Mouse (Mus musculus): ENCODE results near the gene Dnm3.
A peak's percentile ranks its signal among the peaks of the same experiment; 100 is the strongest.

Dnm3 gene

DNA sequence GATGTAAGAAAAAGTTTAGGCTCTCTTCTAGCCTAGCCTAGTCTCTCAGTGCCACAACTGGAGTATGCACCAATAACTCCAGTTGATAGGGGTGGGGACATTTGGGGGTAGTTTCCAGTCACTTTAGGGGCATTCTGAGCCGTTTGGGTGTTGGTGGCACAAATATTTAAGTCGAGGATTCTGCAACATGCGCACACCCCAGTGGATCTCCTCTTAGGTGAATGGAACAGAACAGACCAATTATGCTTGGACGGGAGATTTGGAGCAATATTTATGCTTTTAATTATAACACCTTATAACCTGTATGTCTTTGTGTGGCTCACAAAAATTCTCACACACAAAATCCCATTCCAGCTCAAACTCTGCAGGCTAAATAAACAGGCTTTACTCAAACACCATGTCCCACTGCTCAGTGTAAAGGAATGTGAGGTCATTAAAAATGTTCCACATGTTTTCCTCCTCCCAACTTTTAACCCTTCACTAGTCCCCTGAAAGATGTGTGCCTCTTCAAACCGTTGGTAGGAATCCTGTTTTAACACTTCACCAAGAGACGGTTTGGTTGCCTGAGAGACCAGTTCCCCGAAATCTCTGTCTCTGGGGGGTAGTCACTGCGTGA lies 462.5 kb downstream of the Dnm3 start:
- DNase-seq, result no peak

DNA sequence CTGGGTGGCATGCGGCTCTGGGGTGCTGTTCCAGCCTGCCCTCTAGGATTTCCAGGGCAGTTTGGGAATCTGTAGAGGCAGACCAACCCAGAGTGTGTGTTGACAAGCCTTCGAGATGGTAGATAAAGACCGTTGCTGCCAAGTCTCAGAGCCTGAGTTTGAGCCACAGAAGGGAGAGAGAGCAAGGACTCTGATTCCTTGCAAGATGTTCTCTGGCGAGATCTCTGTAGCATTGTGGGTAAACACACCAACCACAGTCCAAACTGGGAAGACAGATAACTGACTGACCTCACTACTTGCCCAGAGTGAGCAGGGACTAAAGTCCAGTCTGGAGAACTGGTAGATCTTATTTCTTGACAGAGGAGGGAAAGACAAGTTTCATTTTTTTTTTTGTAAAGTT lies 464.3 kb downstream of the Dnm3 start:
- no peak for DNase-seq

DNA sequence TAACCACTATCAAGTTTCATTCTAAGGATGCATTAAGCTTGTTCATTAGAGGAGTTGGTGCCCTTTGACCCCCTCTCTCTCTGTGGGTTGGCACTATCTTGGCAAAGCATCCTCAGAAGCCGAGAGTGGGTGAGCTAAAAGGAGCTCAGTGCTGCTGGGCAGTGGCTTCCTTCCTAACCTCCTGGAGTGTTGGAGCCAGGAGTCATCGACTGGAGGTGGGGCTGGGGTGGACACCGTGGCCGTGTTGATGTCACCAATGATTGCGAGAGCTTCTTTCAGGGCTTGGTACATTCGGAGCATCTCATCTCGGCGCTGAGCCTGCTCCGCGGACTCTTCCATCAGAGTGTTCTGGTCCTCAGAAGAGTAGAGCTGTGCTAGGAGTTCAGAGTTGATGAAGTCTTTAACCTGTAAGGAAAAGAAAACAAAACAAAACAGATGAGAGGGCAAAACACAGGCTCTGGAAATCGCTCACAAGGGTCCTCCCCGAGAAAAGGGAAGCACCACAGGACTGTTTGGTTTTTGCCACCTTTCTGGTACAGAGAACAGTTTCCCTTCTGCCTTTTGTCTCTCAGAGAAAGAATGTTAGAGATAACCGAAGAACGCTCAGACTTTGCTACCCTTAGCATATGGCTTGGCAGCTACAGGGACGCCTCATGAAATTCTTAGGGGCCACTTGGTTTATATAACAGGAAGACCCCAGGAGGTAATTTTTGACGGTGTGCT lies 466.1 kb downstream of the Dnm3 start:
- DNase-seq, result no peak

GRCm38 (mm10) chr1:162009086-162009485 lies 468.7 kb downstream of the Dnm3 start:
- DNase-seq, result no peak

GRCm38 (mm10) chr1:162008631-162009067 lies 469.2 kb downstream of the Dnm3 start:
- DNase-seq, result no peak

DNA sequence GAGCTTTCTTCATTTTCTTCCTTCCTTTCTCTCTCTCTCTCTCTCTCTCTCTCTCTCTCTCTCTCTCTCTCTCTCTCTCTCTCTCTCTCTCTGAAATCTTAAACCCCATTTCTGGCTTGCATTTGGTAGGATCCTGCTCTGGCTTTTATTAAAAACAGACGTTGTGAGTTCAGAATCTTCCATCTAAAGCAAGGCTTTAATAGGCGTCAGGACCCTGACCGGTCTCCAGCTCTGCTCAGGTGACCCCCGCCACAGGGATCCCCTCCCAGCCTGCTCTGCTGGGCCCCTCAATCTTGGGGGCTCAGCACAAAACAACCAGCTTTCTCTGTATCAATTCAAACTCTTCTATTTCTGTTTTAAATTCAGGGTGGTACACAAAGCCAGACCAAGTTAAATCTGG lies 469.6 kb downstream of the Dnm3 start:
- no peak for DNase-seq

DNA sequence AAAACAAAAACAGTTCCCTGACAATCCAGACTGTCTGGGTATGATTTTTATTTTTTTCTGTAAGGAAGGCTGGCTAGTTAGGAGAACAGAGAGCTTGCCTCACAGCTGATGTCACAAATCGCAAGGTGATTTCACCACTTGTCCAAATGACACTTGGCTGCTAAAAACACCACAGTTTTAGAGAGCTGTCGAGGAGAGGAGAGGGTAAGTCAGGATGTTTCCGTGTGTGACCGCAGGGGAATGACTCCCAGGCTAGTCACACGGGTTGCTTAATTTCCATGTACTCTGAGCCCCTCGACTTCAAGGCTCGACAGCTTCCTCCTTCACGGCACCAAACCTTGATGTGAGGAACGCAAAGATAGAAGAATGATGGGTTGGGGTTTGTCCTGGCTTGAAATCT lies 471.7 kb downstream of the Dnm3 start:
- no peak for DNase-seq

DNA sequence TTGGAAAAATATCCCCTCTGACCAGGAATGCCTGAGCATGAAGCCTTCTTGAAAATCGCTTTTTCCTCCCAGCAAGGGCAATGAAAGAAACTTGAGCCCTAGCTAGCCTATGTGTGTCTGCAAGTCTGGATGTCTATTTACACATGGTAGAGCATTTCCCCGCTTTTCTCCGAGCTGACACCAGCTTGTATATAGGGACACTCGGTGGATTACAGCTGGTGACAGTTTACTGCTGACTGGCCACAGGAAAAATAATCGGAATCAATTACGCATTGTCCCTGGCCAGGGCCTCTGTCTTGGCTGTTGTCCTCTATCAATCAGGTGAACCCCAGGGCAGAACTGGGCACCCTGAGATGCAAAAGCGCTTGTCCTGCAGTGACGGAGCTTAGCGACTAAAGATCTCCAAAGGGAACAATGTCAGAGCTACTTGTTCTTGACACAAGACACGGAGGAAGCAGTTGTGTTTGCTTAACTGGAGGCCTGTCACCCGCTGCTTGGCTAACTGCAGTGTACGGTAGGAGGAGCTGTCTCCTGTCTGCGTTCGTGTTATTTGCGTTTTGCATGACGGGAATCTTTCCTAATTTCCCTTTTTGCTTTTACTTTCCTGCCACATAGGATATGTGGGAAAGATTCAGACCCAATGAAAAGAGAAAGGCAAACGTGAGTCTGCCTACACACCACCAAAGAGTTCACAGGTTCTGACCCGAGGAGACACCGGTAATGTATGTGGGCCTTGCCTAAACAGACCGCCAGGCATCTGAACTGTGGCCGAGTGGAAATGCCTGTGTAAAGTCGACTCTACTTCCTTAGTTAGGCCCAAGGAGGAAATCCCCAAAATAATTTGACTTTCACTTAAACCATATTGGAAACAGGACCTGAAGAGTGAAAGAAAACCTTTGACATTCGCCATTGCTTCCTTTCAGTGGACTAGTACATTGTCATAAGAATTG lies 472.7 kb downstream of the Dnm3 start:
- DNase-seq, result peak; percentile 86

GRCm38 (mm10) chr1:162004518-162004780 lies 473.4 kb downstream of the Dnm3 start:
- DNase-seq, result no peak

DNA sequence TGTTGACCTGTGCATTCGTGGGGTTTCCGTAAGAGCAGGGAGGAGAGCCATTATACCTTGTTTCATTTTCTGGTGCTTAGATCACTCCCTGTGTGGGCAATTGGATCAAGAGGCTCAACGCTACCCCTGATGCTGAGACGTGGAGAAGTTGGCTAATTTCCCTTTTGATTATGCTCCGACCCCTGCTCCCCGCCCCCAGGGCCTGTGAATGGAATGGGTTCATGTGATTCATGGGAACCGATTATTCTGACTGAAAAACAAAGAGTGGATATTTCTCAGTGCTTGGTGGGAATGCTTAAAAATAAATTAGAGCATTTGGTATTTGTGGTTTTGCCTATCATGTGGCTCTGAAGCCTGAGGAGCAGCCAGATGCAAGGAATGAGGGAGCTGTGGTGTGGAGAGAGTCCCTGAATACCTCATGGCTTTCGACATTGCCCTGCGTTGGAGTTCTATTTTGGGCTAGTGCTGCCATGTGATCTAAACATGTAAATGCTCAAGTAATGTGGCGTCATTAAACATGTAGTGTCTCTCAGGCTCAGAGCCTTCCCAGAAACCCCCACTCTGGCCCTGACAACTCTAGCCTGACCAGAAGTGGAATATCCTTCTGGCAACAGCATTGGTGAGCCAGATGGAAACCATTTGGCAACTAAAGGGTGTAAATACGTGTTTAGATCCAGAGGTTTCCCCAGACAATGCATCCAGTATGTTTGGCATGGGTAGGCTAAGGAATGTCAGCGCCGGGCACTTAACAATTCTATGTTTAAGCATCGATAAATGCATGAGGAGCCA lies 473.9 kb downstream of the Dnm3 start:
- DNase-seq, result peak; percentile 28

GRCm38 (mm10) chr1:162001328-162001727 lies 476.5 kb downstream of the Dnm3 start:
- DNase-seq, result no peak

- peak; percentile 83 for DNase-seq
Observed at GRCm38 (mm10) chr1:161999882-162000371, 477.9 kb downstream of the Dnm3 start.

GRCm38 (mm10) chr1:161999338-161999737 lies 478.5 kb downstream of the Dnm3 start:
- no peak for DNase-seq

DNA sequence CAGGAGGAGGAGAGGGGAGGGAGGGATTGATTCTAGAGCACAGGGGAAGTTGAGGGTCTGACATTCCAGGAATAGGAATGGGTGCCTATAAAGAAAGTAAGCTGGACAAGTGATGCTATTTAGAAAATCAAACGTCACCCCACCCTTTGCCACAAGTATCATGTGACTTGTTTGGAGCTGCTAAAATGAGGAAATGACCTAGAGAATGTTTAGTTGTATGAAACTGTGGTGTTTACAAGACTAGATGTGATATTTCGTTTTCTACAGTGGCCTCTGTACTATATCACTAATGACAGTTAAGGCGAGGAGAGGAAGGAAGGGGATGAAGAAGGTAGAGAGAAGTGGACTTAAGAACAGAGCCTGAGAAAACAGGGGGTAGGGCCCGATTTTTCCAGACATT lies 479.1 kb downstream of the Dnm3 start:
- DNase-seq, result no peak

- no peak for DNase-seq
Observed at GRCm38 (mm10) chr1:161992389-161992788, 485.4 kb downstream of the Dnm3 start.

DNA sequence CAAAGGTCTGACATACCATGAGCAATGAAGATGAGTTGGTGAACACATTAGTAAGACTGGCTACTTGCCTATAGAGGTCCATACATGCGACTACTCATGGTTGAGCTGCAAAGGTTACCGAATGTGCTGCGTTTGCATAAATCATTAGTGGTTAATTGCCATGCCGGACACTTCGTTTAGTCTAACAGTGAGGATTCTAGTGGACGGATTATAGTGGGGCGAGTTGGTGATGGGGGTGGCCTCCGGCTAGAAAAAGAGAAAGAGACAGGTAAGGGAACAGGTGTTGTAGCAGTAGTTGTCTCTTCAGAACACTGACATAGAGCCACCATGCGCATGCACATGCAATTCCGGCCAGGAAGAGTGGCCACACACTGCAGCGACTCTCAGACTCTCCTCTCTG lies 486.0 kb downstream of the Dnm3 start:
- no peak for DNase-seq

GRCm38 (mm10) chr1:161990684-161991578 lies 486.9 kb downstream of the Dnm3 start:
- DNase-seq, result no peak

GRCm38 (mm10) chr1:161983979-161984566 lies 493.8 kb downstream of the Dnm3 start:
- no peak for DNase-seq

GRCm38 (mm10) chr1:161983451-161983850 lies 494.4 kb downstream of the Dnm3 start:
- DNase-seq, result no peak

DNA sequence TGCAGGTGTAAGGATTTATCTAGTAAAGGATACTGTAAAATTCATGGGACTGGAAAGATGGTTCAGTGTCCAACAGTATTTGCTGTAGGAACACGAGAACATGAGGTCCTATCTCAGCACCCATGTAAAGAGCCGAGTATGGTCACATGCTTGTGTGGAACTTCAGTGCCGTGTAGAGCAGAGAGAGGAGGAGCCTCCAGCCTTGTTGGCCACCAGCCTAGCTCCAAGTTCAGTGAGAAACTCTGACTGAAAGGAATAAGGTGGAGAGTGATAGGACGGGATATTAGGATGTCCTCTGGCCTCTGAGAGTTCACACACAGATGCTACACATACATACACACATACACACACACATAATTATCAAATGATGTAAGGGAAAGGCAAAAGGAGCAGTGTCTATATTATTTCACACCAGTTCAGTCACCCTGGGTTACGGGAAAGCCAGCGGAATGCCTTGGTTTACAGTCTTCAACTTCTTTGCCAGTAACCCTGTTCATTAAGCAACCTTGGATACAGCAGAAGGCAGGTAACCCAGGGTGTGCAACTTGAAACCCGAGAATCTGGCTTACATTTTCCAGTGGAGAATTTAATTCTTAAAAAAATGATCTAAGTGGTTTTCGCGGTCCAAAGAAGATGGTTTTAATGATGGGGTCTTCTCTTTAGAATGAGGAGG lies 497.1 kb downstream of the Dnm3 start:
- no peak for DNase-seq

GRCm38 (mm10) chr1:161980046-161980445 lies 497.8 kb downstream of the Dnm3 start:
- DNase-seq, result no peak
